Mouse (Mus musculus) lung, adult 18-20 months (tissue): ENCODE data around the gene Scgb2b27.
A peak's percentile ranks its signal among the peaks of the same experiment; 100 is the strongest.
"Not testable (repeated sequence)": the region's sequence is repeated elsewhere in the genome, so short reads cannot be mapped to it uniquely, and the experiment has no call there.

Source experiments
- DNase-seq, 2 experiments: peaks; one replicate each; pipeline ENCODE4 v3.0.0; 2022; ENCODE audit warnings: mixed read lengths in 2 of 2

Scgb2b27 gene

GRCm38 (mm10) chr7:34013842-34014241 lies at the start of gene Scgb2b27:
Gene Scgb2b27, minus strand, starts transcription at chr7:34013942.
- DNase-seq = no peak

GRCm38 (mm10) chr7:34036076-34036815 lies 22.5 kb upstream of the Scgb2b27 start:
- not testable (repeated sequence) for DNase-seq

- not testable (repeated sequence) for DNase-seq
These were observed 20.8 kb upstream of the Scgb2b27 start for GRCm38 (mm10) chr7:34034579-34034978.

GRCm38 (mm10) chr7:34030026-34030425 lies 16.3 kb upstream of the Scgb2b27 start:
- DNase-seq = no peak

GRCm38 (mm10) chr7:34027202-34027601 lies 13.5 kb upstream of the Scgb2b27 start:
- not testable (repeated sequence) for DNase-seq

GRCm38 (mm10) chr7:34025641-34026040 lies 11.9 kb upstream of the Scgb2b27 start:
- DNase-seq = no peak

GRCm38 (mm10) chr7:34021183-34021582 lies 7.4 kb upstream of the Scgb2b27 start, which contains the start of gene Scgb1b27:
Gene Scgb1b27, plus strand, starts transcription at chr7:34021483.
- DNase-seq = not testable (repeated sequence)

- peak; percentile 12 to 14 for DNase-seq
These were observed 31.5 kb downstream of the Scgb2b27 start for GRCm38 (mm10) chr7:33982281-33982680.
